Mouse (Mus musculus): ENCODE measurements around the gene Atad3a. TPM values are rescaled to one million over a fixed set of nuclear protein-coding genes. Genes with fewer than 3 reads are reported as not detected.

The Atad3a gene
- polyA plus RNA-seq, 1 experiment from 2014 or later = 73.3 TPM

DNA sequence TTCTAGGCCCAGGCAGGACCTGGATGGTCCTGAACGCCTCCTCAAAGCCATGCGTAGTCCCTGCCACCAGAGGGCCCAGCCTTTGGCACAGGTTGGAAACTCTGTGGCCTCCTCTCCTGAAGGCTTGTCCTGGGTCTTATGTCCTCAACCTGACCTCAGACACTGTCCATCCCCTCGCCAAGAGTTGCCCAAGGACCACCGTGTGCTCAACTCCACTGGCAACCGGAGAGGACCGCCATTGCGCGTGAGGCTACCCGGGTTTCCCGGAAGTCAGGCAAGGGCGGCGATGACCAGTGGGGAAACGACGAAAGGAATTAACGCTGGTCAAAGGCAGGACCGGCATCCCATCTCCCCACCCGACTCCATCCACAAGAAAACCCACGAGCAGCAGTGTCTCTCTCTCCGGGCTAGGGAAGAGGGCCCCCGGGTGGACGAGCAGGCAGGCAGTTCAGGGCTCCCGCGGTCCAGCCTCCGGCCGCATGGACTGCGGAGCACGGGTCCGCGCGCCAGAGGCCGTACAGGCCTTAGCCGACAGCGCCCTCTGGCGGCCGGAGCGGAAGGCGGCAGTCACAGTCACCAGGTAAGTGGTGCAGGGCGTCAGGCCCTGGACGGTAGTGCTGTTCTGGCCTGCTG lies 9.1 kb upstream of the Atad3a start:
- Histone ChIP-seq H3K9ac (ENCODE audit: low read length) (peak overlapping the region; percentile 75), H3K4me1 (replicated peaks; ENCODE audit: control insufficient read depth, insufficient read depth, low read length) (peaks cover 19% of the 10 kb centered on the region), H3K9me3 (ENCODE audit: control insufficient read depth, low read length) (no peaks in the 10 kb centered on the region), H3K27ac (ENCODE audit: low read length) (peak overlapping the region; percentile 30; the same call in 1 of the 2 replicates), H3K4me2 (ENCODE audit: low read depth, low read length) (peak overlapping the region; percentile 74), H3K4me3 (ENCODE audit: low read length) (peak overlapping the region; percentile 53), H3K36me3 (ENCODE audit: control insufficient read depth, insufficient read depth, low read length) (no peaks in the 10 kb centered on the region), H3K27me3 (ENCODE audit: control insufficient read depth, insufficient read depth, low read depth, low read length) (peaks cover 17% of the 10 kb centered on the region)
- 1% methylated on average over 39 of the region's 39 CpGs for WGBS
- peak; percentile 91 for ATAC-seq (ENCODE audit: low read depth)

DNA sequence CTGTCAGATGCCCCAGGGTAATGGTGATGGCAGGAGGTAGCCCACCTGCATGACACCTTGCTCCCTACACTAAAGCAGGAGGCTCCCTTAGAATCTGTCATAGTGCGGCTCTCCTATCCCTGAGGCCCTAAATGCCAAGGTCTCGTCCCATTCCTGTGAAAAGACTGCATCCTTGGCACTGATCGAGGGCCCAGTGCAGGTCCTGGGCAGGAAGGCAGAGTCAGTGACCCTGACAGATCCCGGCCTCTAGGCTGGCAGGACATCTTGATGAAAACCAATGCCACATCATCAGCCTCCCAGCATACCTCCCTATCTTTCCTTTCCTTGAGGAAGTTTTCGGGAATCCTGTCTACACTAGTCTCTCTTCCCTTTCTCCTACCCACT lies 8.6 kb upstream of the Atad3a start:
- Histone ChIP-seq H3K9me3 (ENCODE audit: control insufficient read depth, low read length) (no peaks in the 10 kb centered on the region), H3K27ac (ENCODE audit: low read length) (no peak overlapping the region), H3K4me2 (ENCODE audit: low read depth, low read length) (peak overlapping the region; percentile 74), H3K9ac (ENCODE audit: low read length) (peak overlapping the region; percentile 75; the same call in 1 of the 2 replicates), H3K4me1 (replicated peaks; ENCODE audit: control insufficient read depth, insufficient read depth, low read length) (peaks cover 14% of the 10 kb centered on the region), H3K27me3 (ENCODE audit: control insufficient read depth, insufficient read depth, low read depth, low read length) (peaks cover 17% of the 10 kb centered on the region), H3K4me3 (ENCODE audit: low read length) (peak overlapping the region; percentile 53), H3K36me3 (ENCODE audit: control insufficient read depth, insufficient read depth, low read length) (no peaks in the 10 kb centered on the region)
- ATAC-seq (ENCODE audit: low read depth) = no peak
- 57% methylated on average over 5 of the region's 5 CpGs for WGBS

DNA sequence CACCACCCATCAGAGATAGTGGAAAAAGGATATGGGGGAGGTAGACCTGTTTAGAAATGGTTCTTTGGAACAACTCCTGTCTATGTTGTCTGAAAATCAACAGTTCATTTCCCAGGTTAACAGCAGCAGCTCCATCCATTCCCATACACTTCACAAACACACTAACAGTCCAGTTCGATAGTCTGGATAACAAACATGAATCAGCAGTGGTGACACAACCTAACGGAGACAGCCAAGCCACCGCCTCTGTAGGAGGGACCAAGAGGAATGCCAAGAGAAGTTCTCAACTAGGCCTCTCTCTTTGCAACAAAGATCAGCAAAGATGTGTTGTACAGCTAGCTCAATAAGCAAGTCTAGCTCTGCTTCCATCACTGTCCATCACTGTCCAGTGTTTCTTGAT lies 1.5 kb upstream of the Atad3a start:
- Histone ChIP-seq H3K4me2 (ENCODE audit: low read depth, low read length) (no peak overlapping the region), H3K9me3 (ENCODE audit: control insufficient read depth, low read length) (no peaks in the 10 kb centered on the region), H3K4me1 (replicated peaks; ENCODE audit: control insufficient read depth, insufficient read depth, low read length) (peaks cover 18% of the 10 kb centered on the region), H3K36me3 (ENCODE audit: control insufficient read depth, insufficient read depth, low read length) (no peaks in the 10 kb centered on the region), H3K9ac (ENCODE audit: low read length) (no peak overlapping the region), H3K27me3 (ENCODE audit: control insufficient read depth, insufficient read depth, low read depth, low read length) (no peaks in the 10 kb centered on the region), H3K4me3 (ENCODE audit: low read length) (no peak overlapping the region), H3K27ac (ENCODE audit: low read length) (no peak overlapping the region)
- 78% methylated on average over 3 of the region's 3 CpGs for WGBS
- no peak for ATAC-seq (ENCODE audit: low read depth)

DNA sequence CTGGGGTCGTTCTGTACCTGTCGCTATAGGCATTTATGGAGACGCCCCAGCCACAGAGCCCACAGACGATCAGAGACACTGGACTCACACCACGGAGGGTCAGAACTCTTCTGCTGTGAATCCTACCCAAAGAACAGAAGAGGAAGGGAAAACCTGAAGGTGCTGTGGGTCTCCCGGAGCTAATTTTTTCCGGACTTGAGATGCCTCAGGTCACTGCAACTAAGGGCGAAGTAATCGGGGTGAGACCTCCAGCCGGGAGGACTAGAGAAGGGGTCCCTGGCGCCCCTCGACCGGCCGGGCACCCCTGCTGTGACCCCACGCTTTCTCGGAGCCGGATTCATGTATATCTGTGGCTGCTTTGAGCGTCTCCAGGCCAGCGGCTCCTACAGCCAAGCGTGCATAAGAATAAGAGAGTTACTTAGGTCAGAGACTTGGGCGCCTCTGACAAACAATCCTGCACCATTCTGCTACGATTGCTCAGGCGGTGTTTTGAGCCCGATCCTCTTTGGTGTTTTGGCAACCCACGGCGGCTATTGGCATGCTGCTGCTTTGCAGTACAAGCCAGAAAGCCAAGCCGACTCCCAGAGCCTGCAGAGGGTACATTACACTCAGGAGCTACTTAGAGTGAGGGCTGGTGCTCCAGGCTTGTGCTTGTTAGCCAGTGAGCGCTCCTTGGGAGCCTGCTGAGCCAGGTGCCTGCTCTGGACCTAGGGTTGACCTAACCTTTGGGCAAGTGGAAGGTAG lies 635 bp upstream of the Atad3a start:
- ATAC-seq (ENCODE audit: low read depth) = 0 out of 2 replicates have a peak, but pooled peaks have one; percentile 3

DNA sequence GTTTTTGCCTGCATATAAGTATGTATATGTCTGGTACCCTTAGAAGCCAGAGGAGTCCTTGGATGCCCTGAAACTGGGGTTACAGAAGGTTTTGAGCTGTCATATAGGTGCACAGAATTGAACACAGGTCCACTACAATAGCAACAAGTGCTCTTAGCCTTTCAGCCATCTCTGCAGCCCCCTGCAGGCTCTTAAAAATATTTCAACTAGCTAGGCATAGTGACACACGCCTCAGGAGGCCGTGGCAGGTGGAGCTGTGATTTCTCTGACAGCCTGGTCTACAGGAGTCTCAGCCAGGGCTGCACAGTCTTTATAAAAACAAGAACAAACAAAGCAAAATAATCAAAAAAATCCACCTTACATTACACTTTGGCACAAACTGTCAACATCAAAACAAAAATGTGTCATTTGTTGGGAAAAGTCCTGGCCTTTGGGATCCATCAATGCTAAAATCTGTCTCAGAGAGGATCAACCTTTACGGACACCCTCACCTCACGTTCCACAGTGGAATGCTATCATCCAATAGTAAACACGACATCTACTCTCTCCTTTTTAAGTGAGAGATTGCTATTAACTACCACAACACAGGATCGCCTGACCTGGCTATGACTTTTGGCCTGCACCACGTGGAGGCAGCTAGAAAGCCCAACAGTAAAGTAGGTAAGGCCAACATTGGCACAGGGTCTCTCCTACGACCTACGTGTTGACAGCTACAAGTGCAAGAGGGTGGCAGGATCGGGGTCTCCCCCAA lies 856 bp downstream of the Atad3a start:
- Histone ChIP-seq H3K9ac (ENCODE audit: low read length) (peak overlapping the region; percentile 82), H3K4me1 (replicated peaks; ENCODE audit: control insufficient read depth, insufficient read depth, low read length) (peaks cover 18% of the 10 kb centered on the region), H3K4me2 (ENCODE audit: low read depth, low read length) (peak overlapping the region; percentile 98), H3K27ac (ENCODE audit: low read length) (peak overlapping the region; percentile 31; the same call in 1 of the 2 replicates), H3K27me3 (ENCODE audit: control insufficient read depth, insufficient read depth, low read depth, low read length) (no peaks in the 10 kb centered on the region), H3K9me3 (ENCODE audit: control insufficient read depth, low read length) (no peaks in the 10 kb centered on the region), H3K36me3 (ENCODE audit: control insufficient read depth, insufficient read depth, low read length) (peaks cover 4% of the 10 kb centered on the region), H3K4me3 (ENCODE audit: low read length) (peak overlapping the region; percentile 85)
- ATAC-seq (ENCODE audit: low read depth) = no peak; the same call in 1 of the 2 replicates
- WGBS = 2% methylated on average over 10 of the region's 10 CpGs

More for the DNA sequence above, 635 bp upstream of the Atad3a start:
- peak overlapping the region; percentile 45; the same call in 1 of the 2 replicates for H3K27ac ChIP-seq (ENCODE audit: low read length)
- peaks cover under 1% of the 10 kb centered on the region for H3K36me3 ChIP-seq (ENCODE audit: control insufficient read depth, insufficient read depth, low read length)
- H3K4me3 ChIP-seq (ENCODE audit: low read length) = peak overlapping the region; percentile 85
- no peaks in the 10 kb centered on the region for H3K9me3 ChIP-seq (ENCODE audit: control insufficient read depth, low read length)
- H3K9ac ChIP-seq (ENCODE audit: low read length) = peak overlapping the region; percentile 81
- 2% methylated on average over 28 of the region's 28 CpGs for WGBS
- H3K27me3 ChIP-seq (ENCODE audit: control insufficient read depth, insufficient read depth, low read depth, low read length) = no peaks in the 10 kb centered on the region
- peaks cover 18% of the 10 kb centered on the region for H3K4me1 ChIP-seq (replicated peaks; ENCODE audit: control insufficient read depth, insufficient read depth, low read length)
- peak overlapping the region; percentile 98 for H3K4me2 ChIP-seq (ENCODE audit: low read depth, low read length)

DNA sequence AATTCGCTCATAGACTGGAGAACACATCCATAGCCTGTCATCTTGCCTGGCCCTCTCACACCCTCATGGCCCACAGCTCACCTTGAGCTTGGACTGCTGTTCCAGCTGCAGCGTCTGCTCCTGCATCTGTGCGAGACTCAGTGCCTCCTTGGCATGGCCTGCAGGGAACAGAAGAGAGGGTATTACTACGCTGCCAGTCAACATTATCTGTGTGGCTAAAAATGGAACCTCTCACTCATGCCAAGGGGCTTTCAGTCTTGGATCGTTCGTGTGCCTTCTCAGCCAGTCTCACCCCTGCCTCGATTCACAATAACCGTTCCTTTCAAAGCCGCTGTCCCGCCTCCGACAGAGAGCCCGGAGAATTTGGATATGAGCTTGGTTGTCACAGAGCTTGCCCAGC lies 3.9 kb downstream of the Atad3a start:
- 89% methylated on average over 12 of the region's 12 CpGs for WGBS
- H3K4me2 ChIP-seq (ENCODE audit: low read depth, low read length) = no peak overlapping the region
- ATAC-seq (ENCODE audit: low read depth) = no peak

DNA sequence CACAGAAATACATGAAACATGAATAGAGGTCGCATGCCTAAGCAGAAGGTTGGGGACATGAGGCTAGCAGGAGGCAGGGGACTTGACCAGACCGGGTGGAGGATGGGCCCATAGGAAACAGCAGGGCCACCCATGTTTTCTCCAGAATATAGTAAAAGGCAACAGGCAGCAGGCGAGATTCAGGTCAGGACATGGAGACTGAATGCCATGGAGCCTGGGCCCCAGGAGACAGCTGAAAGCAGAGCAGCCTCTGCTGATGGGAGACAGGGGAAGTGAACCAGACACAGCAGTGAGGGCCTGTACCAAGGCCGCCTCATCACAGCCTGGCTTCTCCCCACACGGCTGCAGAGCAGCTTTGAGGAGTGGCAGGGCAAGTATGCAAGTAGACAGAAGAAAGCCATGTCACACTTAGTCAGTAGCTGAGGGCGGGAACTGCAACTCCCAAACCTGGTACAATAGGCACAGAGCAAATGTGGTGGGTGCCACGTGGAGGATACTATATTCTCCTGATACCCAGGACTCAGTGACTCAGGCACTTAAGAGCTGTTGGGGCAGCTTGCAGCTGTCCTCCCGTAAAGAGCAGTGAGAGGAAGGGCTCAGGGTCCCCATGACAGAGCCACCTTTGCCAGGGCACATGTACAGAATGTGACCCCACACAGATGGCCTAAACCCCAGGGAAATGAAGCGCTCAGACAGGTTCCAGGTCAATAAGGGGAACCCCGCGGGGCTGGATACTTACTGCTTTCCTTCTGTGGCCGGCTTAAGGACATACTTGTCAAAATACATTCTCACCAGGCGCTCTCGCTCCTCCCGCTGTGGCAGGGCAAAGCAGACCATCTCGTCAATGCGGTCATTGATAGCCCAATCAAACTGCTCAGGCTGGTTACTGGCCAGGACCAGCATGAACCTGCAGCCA lies 14.1 kb downstream of the Atad3a start:
- no peaks in the 10 kb centered on the region for H3K9me3 ChIP-seq (ENCODE audit: control insufficient read depth, low read length)
- ATAC-seq (ENCODE audit: low read depth) = no peak
- no peak overlapping the region for H3K27ac ChIP-seq (ENCODE audit: low read length)
- H3K4me1 ChIP-seq (replicated peaks; ENCODE audit: control insufficient read depth, insufficient read depth, low read length) = no peaks in the 10 kb centered on the region
- H3K27me3 ChIP-seq (ENCODE audit: control insufficient read depth, insufficient read depth, low read depth, low read length) = no peaks in the 10 kb centered on the region
- no peak overlapping the region for H3K4me3 ChIP-seq (ENCODE audit: low read length)
- H3K9ac ChIP-seq (ENCODE audit: low read length) = no peak overlapping the region
- peaks cover 27% of the 10 kb centered on the region for H3K36me3 ChIP-seq (ENCODE audit: control insufficient read depth, insufficient read depth, low read length)
- no peak overlapping the region for H3K4me2 ChIP-seq (ENCODE audit: low read depth, low read length)
- 86% methylated on average over 17 of the region's 17 CpGs for WGBS

More for the DNA sequence above, 3.9 kb downstream of the Atad3a start:
- Histone ChIP-seq H3K27me3 (ENCODE audit: control insufficient read depth, insufficient read depth, low read depth, low read length) (no peaks in the 10 kb centered on the region), H3K27ac (ENCODE audit: low read length) (no peak overlapping the region), H3K9ac (ENCODE audit: low read length) (no peak overlapping the region), H3K36me3 (ENCODE audit: control insufficient read depth, insufficient read depth, low read length) (peaks cover 23% of the 10 kb centered on the region), H3K9me3 (ENCODE audit: control insufficient read depth, low read length) (no peaks in the 10 kb centered on the region), H3K4me3 (ENCODE audit: low read length) (no peak overlapping the region), H3K4me1 (replicated peaks; ENCODE audit: control insufficient read depth, insufficient read depth, low read length) (peaks cover 18% of the 10 kb centered on the region)

DNA sequence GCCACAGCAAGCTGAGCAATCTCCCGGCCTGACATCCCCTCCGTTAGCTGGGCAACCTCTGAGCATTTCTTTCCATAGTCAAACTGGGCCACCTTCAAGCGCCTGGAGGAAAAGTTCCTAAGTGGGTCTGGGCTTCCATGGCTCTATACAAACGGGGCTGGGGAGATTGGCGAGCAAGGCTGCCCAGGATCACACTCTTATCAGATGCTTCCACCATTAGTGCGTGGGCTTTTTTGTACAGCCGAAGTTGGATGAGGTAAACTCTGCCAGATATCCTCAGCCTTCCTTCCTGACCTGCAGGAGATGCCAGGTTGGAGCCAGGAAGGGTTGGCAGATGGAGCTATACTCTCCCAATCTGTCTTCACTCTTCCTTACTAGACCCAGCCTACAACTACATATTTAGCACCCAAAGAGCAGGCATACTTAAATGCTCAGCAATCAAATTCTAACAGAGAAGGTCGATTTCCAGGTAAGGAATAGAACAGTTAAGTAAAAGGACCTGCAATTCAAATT lies 14.8 kb downstream of the Atad3a start:
- no peaks in the 10 kb centered on the region for H3K27me3 ChIP-seq (ENCODE audit: control insufficient read depth, insufficient read depth, low read depth, low read length)
- no peak overlapping the region for H3K4me3 ChIP-seq (ENCODE audit: low read length)
- peaks cover 29% of the 10 kb centered on the region for H3K36me3 ChIP-seq (ENCODE audit: control insufficient read depth, insufficient read depth, low read length)
- H3K4me1 ChIP-seq (replicated peaks; ENCODE audit: control insufficient read depth, insufficient read depth, low read length) = no peaks in the 10 kb centered on the region
- WGBS = 86% methylated on average over 8 of the region's 8 CpGs
- H3K9ac ChIP-seq (ENCODE audit: low read length) = no peak overlapping the region
- no peak for ATAC-seq (ENCODE audit: low read depth)
- no peak overlapping the region for H3K27ac ChIP-seq (ENCODE audit: low read length)
- H3K9me3 ChIP-seq (ENCODE audit: control insufficient read depth, low read length) = no peaks in the 10 kb centered on the region
- H3K4me2 ChIP-seq (ENCODE audit: low read depth, low read length) = no peak overlapping the region
